Mouse (Mus musculus) adrenal gland, adult (tissue): ENCODE data around the gene Apbb2.
A peak's percentile ranks its signal among the peaks of the same experiment; 100 is the strongest.

Experiments
- DNase-seq, 2 experiments: peaks; one replicate each; pipeline ENCODE4 v3.0.0; 2022 to 2023; ENCODE audit warnings: low spot score in 1 of 2; ENCODE audit not compliant: inconsistent age in 2 of 2

Gene Apbb2

GRCm38 (mm10) chr5:66603223-66603622 lies 15.4 kb downstream of the Apbb2 start:
- peak in 1 of 2 experiments; percentile 66 for DNase-seq

- DNase-seq = peak; percentile 23 to 66
Observed at GRCm38 (mm10) chr5:66602287-66602820, 16.2 kb downstream of the Apbb2 start.

GRCm38 (mm10) chr5:66600415-66600814 lies 18.2 kb downstream of the Apbb2 start:
- DNase-seq = no peak

GRCm38 (mm10) chr5:66599888-66600287 lies 18.7 kb downstream of the Apbb2 start:
- DNase-seq = no peak

GRCm38 (mm10) chr5:66596296-66596695 lies 22.3 kb downstream of the Apbb2 start:
- no peak for DNase-seq

- DNase-seq = no peak
Observed at GRCm38 (mm10) chr5:66594881-66595280, 23.7 kb downstream of the Apbb2 start.

GRCm38 (mm10) chr5:66586236-66586745 lies 32.3 kb downstream of the Apbb2 start:
- DNase-seq = no peak

GRCm38 (mm10) chr5:66583019-66583406 lies 35.6 kb downstream of the Apbb2 start:
- no peak for DNase-seq

GRCm38 (mm10) chr5:66582281-66583018 lies 36.1 kb downstream of the Apbb2 start:
- DNase-seq = no peak

- DNase-seq = no peak
Observed at GRCm38 (mm10) chr5:66579066-66579465, 39.5 kb downstream of the Apbb2 start.

GRCm38 (mm10) chr5:66576299-66576698 lies 42.3 kb downstream of the Apbb2 start:
- DNase-seq = no peak

- no peak for DNase-seq
Observed at GRCm38 (mm10) chr5:66575148-66575547, 43.4 kb downstream of the Apbb2 start.

GRCm38 (mm10) chr5:66573266-66573665 lies 45.3 kb downstream of the Apbb2 start:
- DNase-seq = no peak

- peak; percentile 74 to 90 for DNase-seq
Observed at GRCm38 (mm10) chr5:66572086-66572855, 46.3 kb downstream of the Apbb2 start.

- no peak for DNase-seq
Observed at GRCm38 (mm10) chr5:66570709-66571108, 47.9 kb downstream of the Apbb2 start.

GRCm38 (mm10) chr5:66569141-66569801 lies 49.3 kb downstream of the Apbb2 start:
- no peak for DNase-seq

- DNase-seq = no peak
Observed at GRCm38 (mm10) chr5:66568002-66568401, 50.6 kb downstream of the Apbb2 start.

- peak in 1 of 2 experiments; percentile 69 for DNase-seq
Observed at GRCm38 (mm10) chr5:66567424-66567823, 51.2 kb downstream of the Apbb2 start.

GRCm38 (mm10) chr5:66559591-66560175 lies 58.9 kb downstream of the Apbb2 start:
- peak; percentile 78 to 79 for DNase-seq

- DNase-seq = no peak
Observed at GRCm38 (mm10) chr5:66558094-66558493, 60.5 kb downstream of the Apbb2 start.

- no peak for DNase-seq
Observed at GRCm38 (mm10) chr5:66553933-66554332, 64.7 kb downstream of the Apbb2 start.
